Mouse (Mus musculus) neural tube, embryonic 15.5 days (tissue): ENCODE results near the gene Bri3bp. TPM values are rescaled to one million over a fixed set of nuclear protein-coding genes. Genes with fewer than 3 reads are reported as not detected.

Experiments used
- ATAC-seq: fragments of 200-750 bp; cut with Nextera tagmentation; 2 replicates; pipeline ENCODE4 v1.8.0; 2017; ENCODE audit warnings: mild to moderate bottlenecking, moderate TSS enrichment, moderate library complexity; ENCODE audit not compliant: low FRiP score
- H3K27ac ChIP-seq: fragments of 300-500 bp; sonication (generic); replicated peaks from 2 replicates; pipeline ENCODE4 v1.5.1; 2015; ENCODE audit warnings: mild to moderate bottlenecking, inconsistent platforms
- H3K27me3 ChIP-seq: fragments of 300-500 bp; sonication (generic); replicated peaks from 2 replicates; pipeline ENCODE4 v1.6.1; 2015; ENCODE audit warnings: inconsistent platforms
- H3K36me3 ChIP-seq: fragments of 300-500 bp; sonication (generic); 2 replicates; pipeline ENCODE4 v1.6.1; 2015; ENCODE audit warnings: inconsistent platforms
- H3K4me1 ChIP-seq: fragments of 300-500 bp; sonication (generic); 2 replicates; pipeline ENCODE4 v1.6.1; 2015; ENCODE audit warnings: inconsistent platforms
- H3K4me2 ChIP-seq: fragments of 300-500 bp; sonication (generic); 2 replicates; pipeline ENCODE4 v1.6.1; 2015; ENCODE audit warnings: inconsistent platforms, mild to moderate bottlenecking, moderate library complexity
- H3K4me3 ChIP-seq: fragments of 300-500 bp; sonication (generic); replicated peaks from 2 replicates; pipeline ENCODE4 v1.5.1; 2015; ENCODE audit warnings: mild to moderate bottlenecking, inconsistent platforms
- H3K9ac ChIP-seq: fragments of 300-500 bp; sonication (generic); replicated peaks from 2 replicates; pipeline ENCODE4 v1.6.1; 2015; ENCODE audit warnings: mild to moderate bottlenecking, inconsistent platforms
- H3K9me3 ChIP-seq: fragments of 300-500 bp; sonication (generic); replicated peaks from 2 replicates; pipeline ENCODE4 v1.6.1; 2016; ENCODE audit warnings: inconsistent platforms
- WGBS: fragments of 180-500 bp; shearing (Covaris S2); methylation state at CpG from one replicate; pipeline ENCODE4 v1.1.7; 2015; ENCODE audit warnings: mixed read lengths; 5-methylcytosine and 5-hydroxymethylcytosine counted together
- polyA plus RNA-seq: library from polyadenylated mRNA; unstranded; fragments of >200 nt; fragmentation: Nextera tagmentation; extraction: Ambion mirVana; gene quantifications from 2 replicates; pipeline ENCODE4 v1.2.1, GENCODE M21; 2015

The Bri3bp gene
- polyA plus RNA-seq, 1 experiment from 2014 or later = 37.3 TPM

DNA sequence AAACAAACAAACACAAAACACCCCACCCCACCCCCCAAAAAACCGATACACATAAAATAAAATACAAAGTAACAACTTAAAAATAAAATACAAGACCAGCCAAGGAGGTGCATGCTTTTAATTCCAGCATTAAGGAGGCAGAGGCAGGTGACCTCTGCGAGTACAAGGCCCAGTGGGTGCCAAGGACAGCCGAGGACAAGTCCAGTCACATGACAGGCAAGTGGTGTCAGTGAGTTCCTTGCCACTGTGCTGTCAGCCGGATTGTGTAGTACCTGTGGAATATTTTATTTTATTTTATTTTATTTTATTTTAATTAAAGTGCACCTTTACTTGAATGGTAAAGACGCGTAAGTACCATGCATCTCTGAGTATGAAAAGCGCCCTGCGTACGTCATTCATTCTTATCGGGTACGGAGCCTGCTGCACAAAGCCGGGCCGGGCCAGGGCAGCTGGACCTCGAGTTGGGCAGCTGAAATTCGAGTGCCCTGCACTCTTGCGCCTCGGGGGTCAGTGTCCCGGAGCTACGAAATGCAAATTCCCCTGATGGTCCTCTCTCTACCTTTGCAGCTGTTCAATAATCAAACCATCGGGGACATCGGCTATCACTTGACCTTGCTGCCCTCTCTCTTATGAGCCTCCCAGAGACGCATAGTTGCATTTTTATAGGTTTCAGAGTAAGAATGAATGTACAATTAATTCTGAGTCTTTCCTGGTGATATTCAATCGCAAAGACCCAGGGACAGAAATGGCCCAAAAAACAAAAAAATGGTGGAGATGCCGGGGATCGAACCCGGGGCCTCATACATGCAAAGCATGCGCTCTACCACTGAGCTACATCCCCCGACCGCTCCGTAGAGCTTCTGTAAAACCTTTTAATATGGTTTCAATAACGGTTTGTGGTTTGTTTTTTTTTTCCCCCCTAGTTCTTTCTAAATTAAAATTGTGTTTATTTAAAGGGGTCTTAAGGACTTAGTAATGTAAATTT lies 37.6 kb upstream of the Bri3bp start:
- Histone ChIP-seq H3K4me1 (peaks cover 31% of the 10 kb centered on the region), H3K4me2 (peak overlapping the region; percentile 82), H3K27ac (peak overlapping the region; percentile 69), H3K27me3 (no peaks in the 10 kb centered on the region), H3K36me3 (no peaks in the 10 kb centered on the region), H3K9me3 (no peaks in the 10 kb centered on the region), H3K4me3 (peak overlapping the region; percentile 36), H3K9ac (peak overlapping the region; percentile 45)
- ATAC-seq = 0 out of 2 replicates have a peak, but pooled peaks have one; percentile 4
- WGBS = 13% methylated on average over 31 of the region's 31 CpGs

DNA sequence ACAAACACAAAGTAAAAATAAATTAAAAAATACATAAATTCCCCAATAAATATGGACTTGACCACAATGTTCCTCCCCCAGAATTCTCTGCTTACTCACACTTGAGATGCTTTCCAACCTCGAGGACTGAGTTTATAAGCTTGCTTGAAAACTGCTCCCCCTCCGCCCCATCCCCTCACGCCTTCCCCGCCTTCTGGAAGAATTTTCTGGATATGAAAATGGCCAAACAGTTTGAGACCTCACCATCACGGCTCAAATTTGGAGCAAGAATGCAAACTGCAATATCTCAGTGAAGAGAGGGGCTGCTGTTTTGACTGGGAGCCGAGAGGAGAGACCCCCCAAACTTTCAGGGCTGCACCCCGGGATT lies 36.8 kb upstream of the Bri3bp start:
- ATAC-seq = no peak
- Histone ChIP-seq H3K4me2 (peak overlapping the region; percentile 82), H3K27ac (peak overlapping the region; percentile 93), H3K27me3 (no peaks in the 10 kb centered on the region), H3K36me3 (no peaks in the 10 kb centered on the region), H3K9ac (peak overlapping the region; percentile 56), H3K9me3 (no peaks in the 10 kb centered on the region), H3K4me1 (peaks cover 34% of the 10 kb centered on the region), H3K4me3 (peak overlapping the region; percentile 55)
- 2% methylated on average over 7 of the region's 7 CpGs for WGBS

DNA sequence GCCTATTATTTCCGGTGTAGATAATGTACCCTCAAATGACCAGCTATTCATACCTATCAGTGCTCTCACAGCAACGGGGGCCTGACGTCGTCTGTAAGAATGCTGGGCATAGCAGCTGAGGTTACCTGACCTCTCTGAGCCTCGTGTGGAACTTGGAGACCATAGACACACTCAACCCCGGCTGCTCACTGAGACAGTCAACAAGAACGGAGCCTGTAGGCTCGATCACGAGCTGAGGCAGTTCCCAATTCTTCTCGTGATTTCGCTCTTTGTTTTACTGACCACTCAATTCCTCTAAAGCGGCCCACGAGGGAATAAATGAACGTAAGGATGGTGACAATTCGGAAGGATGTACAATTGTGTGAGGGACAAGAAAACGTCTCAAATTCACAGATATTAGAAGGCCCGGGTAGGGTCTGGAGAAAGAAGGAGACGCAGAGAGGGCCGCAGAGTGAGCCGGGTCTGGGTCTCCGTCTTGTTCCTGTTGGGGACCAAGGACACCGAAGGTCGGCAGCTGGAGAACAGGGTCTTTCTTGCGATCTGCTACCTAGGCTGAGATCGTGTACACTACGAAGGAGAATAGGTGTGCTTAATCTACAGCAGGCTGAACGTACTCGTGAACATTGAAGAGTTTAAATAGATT lies 36.3 kb upstream of the Bri3bp start:
- peak overlapping the region; percentile 56 for H3K9ac ChIP-seq
- H3K36me3 ChIP-seq = no peaks in the 10 kb centered on the region
- H3K4me3 ChIP-seq = peak overlapping the region; percentile 55
- under 1% methylated on average over 28 of the region's 28 CpGs for WGBS
- no peaks in the 10 kb centered on the region for H3K27me3 ChIP-seq
- H3K4me1 ChIP-seq = peaks cover 34% of the 10 kb centered on the region
- H3K27ac ChIP-seq = peak overlapping the region; percentile 93
- no peaks in the 10 kb centered on the region for H3K9me3 ChIP-seq
- 0 out of 2 replicates have a peak, but pooled peaks have one; percentile 23 for ATAC-seq
- H3K4me2 ChIP-seq = peak overlapping the region; percentile 82

DNA sequence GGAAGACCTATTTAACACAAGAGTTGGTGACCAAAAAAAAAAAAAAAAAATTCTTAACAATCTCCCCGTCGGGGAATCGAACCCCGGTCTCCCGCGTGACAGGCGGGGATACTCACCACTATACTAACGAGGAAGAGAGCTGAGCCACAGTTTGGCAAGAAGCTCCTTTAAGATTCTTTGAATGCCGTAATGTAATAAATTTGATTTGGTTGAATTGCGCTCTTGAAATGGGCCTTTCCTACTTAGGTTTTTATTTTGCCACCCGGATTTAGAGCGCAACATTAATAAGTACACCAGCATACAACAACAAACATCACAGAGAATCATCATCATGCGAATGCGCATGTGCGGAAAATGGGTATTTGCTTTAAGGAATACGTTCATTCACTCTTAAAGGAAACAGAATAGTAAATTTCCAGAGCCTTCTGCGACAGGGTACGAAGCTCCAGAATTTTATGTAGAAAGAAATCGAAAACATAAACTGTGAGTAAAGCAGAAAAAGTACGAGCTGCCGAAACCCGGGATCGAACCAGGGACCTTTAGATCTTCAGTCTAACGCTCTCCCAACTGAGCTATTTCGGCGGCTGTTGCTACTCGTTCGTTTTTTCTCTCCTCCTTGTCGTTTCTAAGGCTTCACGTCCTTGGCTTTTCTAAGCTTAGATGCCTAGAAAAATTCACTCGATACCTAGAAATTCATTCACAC lies 35.7 kb upstream of the Bri3bp start:
- peak overlapping the region; percentile 55 for H3K4me3 ChIP-seq
- ATAC-seq = peak; percentile 74
- WGBS = under 1% methylated on average over 31 of the region's 31 CpGs

DNA sequence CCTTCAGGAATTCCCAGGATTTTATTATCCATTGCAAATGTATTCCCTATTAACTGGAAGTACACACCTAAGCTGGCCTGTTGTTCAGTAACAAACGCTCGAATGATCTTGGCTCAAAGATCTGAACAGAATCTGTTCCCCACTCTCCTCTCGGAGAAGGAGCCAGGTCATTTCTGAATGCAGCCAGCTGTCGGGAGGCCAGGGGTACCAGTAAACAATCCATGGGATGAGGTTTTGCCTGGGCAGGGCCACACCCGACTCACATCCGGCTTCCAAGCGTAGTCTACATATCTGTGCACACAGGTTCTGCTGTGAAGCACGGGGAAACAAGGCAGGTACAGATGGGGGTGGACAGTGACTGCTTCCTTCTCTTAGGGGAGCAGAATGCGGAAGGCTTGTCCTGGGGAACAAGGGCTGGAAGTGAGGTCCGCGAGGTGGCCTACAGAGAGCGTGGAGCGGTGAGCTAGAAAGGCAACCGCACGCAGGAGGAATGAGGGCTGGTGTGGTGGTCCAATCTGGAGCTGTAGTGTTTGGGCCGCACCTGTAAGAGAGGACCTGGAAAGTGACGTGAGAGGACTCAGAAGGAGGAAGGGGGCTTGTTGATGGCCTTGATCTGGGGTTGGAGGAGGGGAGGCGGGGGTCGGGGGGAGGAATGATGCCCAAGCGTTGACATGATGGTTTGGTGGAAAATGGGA lies 34.9 kb upstream of the Bri3bp start:
- H3K36me3 ChIP-seq = no peaks in the 10 kb centered on the region
- peak overlapping the region; percentile 76 for H3K9ac ChIP-seq
- H3K4me3 ChIP-seq = peak overlapping the region; percentile 55
- 3% methylated on average over 20 of the region's 20 CpGs for WGBS
- ATAC-seq = peak; percentile 28; the same call in 1 of the 2 replicates
- H3K4me2 ChIP-seq = peak overlapping the region; percentile 82
- no peaks in the 10 kb centered on the region for H3K27me3 ChIP-seq
- peaks cover 34% of the 10 kb centered on the region for H3K4me1 ChIP-seq
- H3K9me3 ChIP-seq = no peaks in the 10 kb centered on the region
- peak overlapping the region; percentile 93 for H3K27ac ChIP-seq

More for the DNA sequence above, 35.7 kb upstream of the Bri3bp start:
- Histone ChIP-seq H3K27me3 (no peaks in the 10 kb centered on the region), H3K4me1 (peaks cover 34% of the 10 kb centered on the region), H3K9me3 (no peaks in the 10 kb centered on the region), H3K27ac (peak overlapping the region; percentile 93), H3K36me3 (no peaks in the 10 kb centered on the region), H3K9ac (peak overlapping the region; percentile 76), H3K4me2 (peak overlapping the region; percentile 82)

DNA sequence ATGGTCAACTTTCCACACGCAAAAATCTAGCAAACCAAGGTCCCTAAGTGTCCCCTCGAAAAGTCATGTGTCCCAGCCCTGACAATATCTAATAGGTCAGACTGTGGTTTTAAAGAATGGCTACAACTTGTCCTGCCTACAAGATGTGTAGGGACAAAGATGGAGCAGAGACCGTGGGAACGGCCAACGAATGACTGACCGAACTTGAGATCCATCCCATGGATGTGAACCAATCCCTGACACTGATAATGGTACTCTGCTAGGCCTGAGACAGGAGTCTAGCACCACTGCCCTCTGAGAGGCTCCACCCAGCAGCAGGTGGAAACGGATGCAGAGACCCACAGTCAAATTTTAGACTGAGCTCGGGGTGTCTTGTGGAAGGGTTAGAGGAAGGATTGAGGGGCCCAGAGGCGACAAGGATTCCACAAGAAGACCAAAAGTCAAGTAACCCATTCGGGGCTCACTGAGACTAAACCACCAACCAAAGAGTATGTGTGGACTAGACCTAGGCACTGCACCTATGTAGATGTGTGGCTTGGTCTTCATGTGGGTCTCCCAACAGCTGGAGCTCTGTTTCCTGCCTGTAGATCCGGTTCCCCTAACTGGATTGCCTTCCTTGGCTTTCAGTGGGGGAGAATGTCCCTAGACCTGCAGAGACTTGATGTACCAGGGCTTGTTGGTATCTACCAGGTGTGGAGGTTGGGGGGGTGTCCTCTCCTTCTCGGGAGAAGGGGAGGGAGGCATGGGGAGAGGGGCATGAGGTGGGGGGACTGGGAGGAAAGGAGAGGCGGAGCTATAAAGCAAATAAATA lies 34.1 kb upstream of the Bri3bp start:
- WGBS = 61% methylated on average over 13 of the region's 13 CpGs
- H3K9me3 ChIP-seq = no peaks in the 10 kb centered on the region
- peak overlapping the region; percentile 93 for H3K27ac ChIP-seq

DNA sequence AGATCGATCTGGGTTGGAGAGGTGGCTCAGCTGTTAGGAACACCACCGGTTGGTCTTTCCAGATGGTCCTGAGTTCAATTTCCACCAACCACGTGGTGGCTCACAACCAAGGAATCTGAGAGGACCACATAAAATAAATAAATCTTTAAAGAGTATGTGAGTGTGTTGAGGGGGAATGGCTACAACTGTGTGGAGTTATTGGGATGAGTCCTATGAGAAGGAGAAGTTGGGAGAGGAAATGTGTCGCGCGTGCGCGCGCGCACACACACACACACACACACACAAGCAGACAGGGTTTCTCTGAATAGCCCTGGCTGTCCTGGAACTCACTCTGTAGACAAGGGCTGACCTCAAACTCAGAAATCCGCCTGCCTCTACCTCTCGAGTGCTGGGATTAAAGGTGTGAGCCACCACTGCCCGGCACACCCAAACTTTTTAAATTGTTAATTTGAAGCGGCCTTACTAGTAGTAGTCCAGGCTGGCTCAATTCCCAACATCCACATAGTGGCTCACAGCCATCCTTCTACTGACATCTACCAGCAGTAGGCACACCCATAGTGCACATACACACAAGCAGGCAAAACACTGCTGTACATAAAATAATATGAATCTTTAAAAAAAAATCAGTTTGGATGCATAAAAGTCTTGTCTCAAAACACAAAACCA lies 33.3 kb upstream of the Bri3bp start:
- Histone ChIP-seq H3K27ac (peak overlapping the region; percentile 67; the same call in 1 of the 2 replicates), H3K9me3 (no peaks in the 10 kb centered on the region), H3K4me1 (peaks cover 31% of the 10 kb centered on the region), H3K4me2 (no peak overlapping the region), H3K9ac (no peak overlapping the region), H3K27me3 (no peaks in the 10 kb centered on the region), H3K4me3 (no peak overlapping the region), H3K36me3 (no peaks in the 10 kb centered on the region; the same call in 1 of the 2 replicates)
- WGBS = 72% methylated on average over 14 of the region's 14 CpGs
- ATAC-seq = no peak

More for the DNA sequence above, 34.1 kb upstream of the Bri3bp start:
- no peaks in the 10 kb centered on the region for H3K36me3 ChIP-seq
- ATAC-seq = no peak
- no peaks in the 10 kb centered on the region for H3K27me3 ChIP-seq
- H3K4me1 ChIP-seq = peaks cover 34% of the 10 kb centered on the region
- H3K9ac ChIP-seq = peak overlapping the region; percentile 76
- H3K4me3 ChIP-seq = peak overlapping the region; percentile 55
- H3K4me2 ChIP-seq = peak overlapping the region; percentile 82

DNA sequence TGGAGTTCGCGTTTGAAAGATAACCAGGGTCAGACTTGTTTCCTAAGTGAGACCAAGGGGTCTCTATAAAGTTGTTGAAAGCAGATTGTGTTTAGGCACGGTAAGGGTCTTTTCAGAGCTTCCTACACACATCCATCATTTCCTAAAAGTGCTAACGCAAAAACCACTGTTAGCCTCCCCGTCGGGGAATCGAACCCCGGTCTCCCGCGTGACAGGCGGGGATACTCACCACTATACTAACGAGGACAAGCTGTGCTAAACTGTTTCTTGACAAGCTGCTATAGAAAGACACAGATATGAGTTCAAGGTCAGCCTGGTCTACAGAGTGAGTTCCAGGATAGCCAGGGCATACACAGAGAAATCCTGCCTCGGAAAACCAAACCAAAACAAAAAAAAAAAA lies 32.5 kb upstream of the Bri3bp start:
- WGBS = under 1% methylated on average over 13 of the region's 13 CpGs
- no peaks in the 10 kb centered on the region for H3K27me3 ChIP-seq
- peak overlapping the region; percentile 33 for H3K4me3 ChIP-seq
- H3K9me3 ChIP-seq = no peaks in the 10 kb centered on the region
- H3K9ac ChIP-seq = no peak overlapping the region
- peak overlapping the region; percentile 51 for H3K4me2 ChIP-seq
- H3K27ac ChIP-seq = peak overlapping the region; percentile 67
- H3K4me1 ChIP-seq = peaks cover 26% of the 10 kb centered on the region
- H3K36me3 ChIP-seq = peaks cover 5% of the 10 kb centered on the region
- ATAC-seq = peak; percentile 23

DNA sequence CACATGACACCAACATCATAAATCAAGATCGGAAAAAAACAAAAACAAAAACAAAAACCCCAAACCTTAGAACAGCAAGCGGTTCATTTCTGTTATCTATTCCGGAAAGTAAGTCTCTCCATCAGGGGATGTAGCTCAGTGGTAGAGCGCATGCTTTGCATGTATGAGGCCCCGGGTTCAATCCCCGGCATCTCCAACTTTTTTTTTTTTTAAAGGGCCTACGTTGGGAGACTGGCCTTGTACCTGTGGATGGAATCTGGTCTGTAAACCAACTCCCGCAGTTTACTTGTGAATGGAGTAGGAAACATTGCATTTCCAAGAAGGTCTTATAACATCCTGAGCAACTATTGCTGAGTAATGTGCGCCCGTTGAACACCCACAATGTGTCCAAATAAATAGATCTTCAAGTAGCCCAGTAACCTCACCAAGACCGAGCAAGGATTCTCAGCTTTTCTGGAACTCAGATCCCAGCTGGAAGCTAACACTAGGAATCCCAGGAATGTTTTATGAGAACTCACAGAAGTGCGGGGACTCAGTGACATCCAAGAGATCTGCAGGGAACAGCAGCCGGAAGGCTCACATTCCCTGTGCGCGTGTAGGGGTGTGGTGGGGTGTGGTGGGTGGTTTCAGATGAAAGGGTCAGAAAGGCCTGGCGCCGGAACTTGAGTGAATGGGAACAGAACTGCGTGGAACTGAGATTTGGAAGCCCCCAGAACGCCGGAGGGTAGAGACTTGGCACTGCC lies 31.8 kb upstream of the Bri3bp start:
- no peaks in the 10 kb centered on the region for H3K27me3 ChIP-seq
- no peak overlapping the region for H3K9ac ChIP-seq
- H3K4me1 ChIP-seq = peaks cover 23% of the 10 kb centered on the region
- H3K4me2 ChIP-seq = peak overlapping the region; percentile 51
- WGBS = 12% methylated on average over 20 of the region's 20 CpGs
- peak overlapping the region; percentile 33 for H3K4me3 ChIP-seq
- peak overlapping the region; percentile 67 for H3K27ac ChIP-seq
- ATAC-seq = peak; percentile 45; the same call in 1 of the 2 replicates
- H3K36me3 ChIP-seq = peaks cover 10% of the 10 kb centered on the region
- no peaks in the 10 kb centered on the region for H3K9me3 ChIP-seq
